Mouse (Mus musculus) limb, embryonic 10.5 days (tissue): Measurements from ENCODE around the gene Marveld3. TPM values are rescaled to one million over a fixed set of nuclear protein-coding genes. Genes with fewer than 3 reads are reported as not detected.

Experiments
- DNase-seq: peaks from one replicate; pipeline ENCODE4 v3.0.0-alpha.2; 2017; ENCODE audit warnings: low spot score
- H3K27ac ChIP-seq: fragments of 300-500 bp; sonication (generic); 2 replicates; pipeline ENCODE4 v1.5.1; 2016; ENCODE audit warnings: mild to moderate bottlenecking
- H3K27me3 ChIP-seq: fragments of 300-500 bp; sonication (generic); 2 replicates; pipeline ENCODE4 v1.6.1; 2016; ENCODE audit warnings: low read depth, mild to moderate bottlenecking; ENCODE audit not compliant: poor library complexity, severe bottlenecking
- H3K36me3 ChIP-seq: fragments of 300-500 bp; sonication (generic); 2 replicates; pipeline ENCODE4 v1.6.1; 2016; ENCODE audit warnings: mild to moderate bottlenecking, moderate library complexity
- H3K4me1 ChIP-seq: fragments of 300-500 bp; sonication (generic); 2 replicates; pipeline ENCODE4 v1.6.1; 2016
- H3K4me3 ChIP-seq: fragments of 300-500 bp; sonication (generic); 2 replicates; pipeline ENCODE4 v1.5.1; 2016; ENCODE audit warnings: mild to moderate bottlenecking, moderate library complexity
- H3K9me3 ChIP-seq: fragments of 300-500 bp; sonication (generic); replicated peaks from 2 replicates; pipeline ENCODE4 v1.6.1; 2016; ENCODE audit warnings: mild to moderate bottlenecking
- WGBS: fragments of 180-500 bp; shearing (Covaris S2); methylation state at CpG from one replicate; pipeline ENCODE4 v1.1.7; 2016; 5-methylcytosine and 5-hydroxymethylcytosine counted together
- polyA plus RNA-seq: library from polyadenylated mRNA; unstranded; fragments of >200 nt; fragmentation: Nextera tagmentation; extraction: Ambion mirVana; gene quantifications from 2 replicates; pipeline ENCODE4 v1.2.1, GENCODE M21; 2016

Marveld3 gene
- 0.39 and 0.89 TPM in 2 replicates for polyA plus RNA-seq

GRCm38 (mm10) chr8:109961693-109962367, at the start of gene Marveld3:
Gene Marveld3 (minus strand): TSS chr8:109962203.
- peak within 1 kb of the TSS; percentile 47 for H3K4me3 ChIP-seq
- H3K27ac ChIP-seq = no peak within 1 kb of the TSS
- H3K36me3 ChIP-seq = no peaks in the 10 kb centered on the region
- H3K27me3 ChIP-seq = peaks cover 72% of the 10 kb centered on the region
- H3K4me1 ChIP-seq = peaks cover 22% of the 10 kb centered on the region
- no peaks in the 10 kb centered on the region for H3K9me3 ChIP-seq
- DNase-seq = peak; percentile 78
- WGBS = 3% methylated on average over 61 of the region's 64 CpGs

GRCm38 (mm10) chr8:110010868-110011267, 48.9 kb upstream of the Marveld3 start:
- WGBS = 39% methylated on average over 5 of the region's 5 CpGs
- H3K4me1 ChIP-seq = peaks cover 7% of the 10 kb centered on the region; the same call in 1 of the 2 replicates
- peak; percentile 61 for DNase-seq
- H3K4me3 ChIP-seq = no peak overlapping the region
- H3K27ac ChIP-seq = no peak overlapping the region
- H3K27me3 ChIP-seq = no peaks in the 10 kb centered on the region
- no peaks in the 10 kb centered on the region for H3K36me3 ChIP-seq
- H3K9me3 ChIP-seq = no peaks in the 10 kb centered on the region

DNA sequence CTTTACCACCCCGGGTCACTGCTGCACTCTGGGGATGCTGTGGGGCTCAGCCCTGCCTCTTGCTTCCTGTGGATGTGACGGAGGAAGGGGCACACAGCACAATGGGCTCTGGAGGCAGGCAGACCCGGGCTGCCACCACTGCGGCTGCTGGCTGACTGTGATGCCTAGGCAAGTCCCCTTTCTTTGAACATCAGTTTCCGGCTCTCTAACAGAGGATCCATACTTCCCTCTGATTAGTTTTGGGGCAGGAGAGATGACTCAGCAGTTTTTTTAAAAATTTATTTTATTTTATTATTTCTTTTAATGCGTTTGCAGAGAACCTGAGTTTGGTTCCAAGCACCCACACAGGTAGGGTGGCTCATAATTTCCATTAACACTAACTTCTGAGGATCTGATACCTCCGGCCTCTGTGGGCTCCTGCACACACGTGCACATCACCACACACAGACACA, 47.0 kb upstream of the Marveld3 start:
- no peak for DNase-seq
- Histone ChIP-seq H3K4me1 (peaks cover 7% of the 10 kb centered on the region; the same call in 1 of the 2 replicates), H3K4me3 (no peak overlapping the region), H3K27me3 (no peaks in the 10 kb centered on the region), H3K36me3 (no peaks in the 10 kb centered on the region), H3K9me3 (no peaks in the 10 kb centered on the region), H3K27ac (no peak overlapping the region)
- WGBS = 79% methylated on average over 8 of the region's 8 CpGs

GRCm38 (mm10) chr8:110008228-110008994, 46.4 kb upstream of the Marveld3 start:
- H3K4me3 ChIP-seq = no peak overlapping the region

GRCm38 (mm10) chr8:110006312-110007023, 44.5 kb upstream of the Marveld3 start:
- DNase-seq = no peak
- H3K36me3 ChIP-seq = no peaks in the 10 kb centered on the region
- H3K27me3 ChIP-seq = no peaks in the 10 kb centered on the region
- no peaks in the 10 kb centered on the region for H3K9me3 ChIP-seq
- no peak overlapping the region for H3K27ac ChIP-seq
- peaks cover 7% of the 10 kb centered on the region; the same call in 1 of the 2 replicates for H3K4me1 ChIP-seq
- WGBS = 70% methylated on average over 17 of the region's 17 CpGs
- H3K4me3 ChIP-seq = no peak overlapping the region

More at GRCm38 (mm10) chr8:110008228-110008994, 46.4 kb upstream of the Marveld3 start:
- DNase-seq = no peak
- Histone ChIP-seq H3K27ac (no peak overlapping the region), H3K27me3 (no peaks in the 10 kb centered on the region), H3K4me1 (peaks cover 7% of the 10 kb centered on the region; the same call in 1 of the 2 replicates), H3K9me3 (no peaks in the 10 kb centered on the region), H3K36me3 (no peaks in the 10 kb centered on the region)
- WGBS = 89% methylated on average over 26 of the region's 26 CpGs

DNA sequence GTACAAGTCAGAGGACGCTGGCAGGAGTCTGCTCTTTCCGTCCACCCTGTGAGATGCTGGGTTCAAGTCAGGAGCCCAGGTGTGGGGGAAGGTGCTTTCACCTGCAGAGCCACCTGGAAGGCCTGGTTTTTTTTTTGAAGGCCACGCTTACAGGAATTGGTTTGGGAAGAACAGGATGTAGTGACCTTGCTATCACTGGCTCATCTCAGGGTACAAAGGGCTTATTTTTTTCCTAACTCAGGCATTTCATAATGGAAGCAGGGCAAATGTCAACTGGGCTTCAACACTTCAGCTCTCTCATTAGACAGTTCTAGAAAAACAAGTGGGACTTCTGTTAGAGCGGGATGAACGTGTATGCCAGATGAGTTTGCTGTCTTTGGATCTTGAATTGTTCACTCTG, 42.3 kb upstream of the Marveld3 start:
- Histone ChIP-seq H3K4me3 (no peak overlapping the region), H3K9me3 (no peaks in the 10 kb centered on the region), H3K36me3 (no peaks in the 10 kb centered on the region), H3K4me1 (peaks cover 7% of the 10 kb centered on the region; the same call in 1 of the 2 replicates), H3K27ac (no peak overlapping the region), H3K27me3 (no peaks in the 10 kb centered on the region)
- DNase-seq = no peak
- 79% methylated on average over 5 of the region's 5 CpGs for WGBS

DNA sequence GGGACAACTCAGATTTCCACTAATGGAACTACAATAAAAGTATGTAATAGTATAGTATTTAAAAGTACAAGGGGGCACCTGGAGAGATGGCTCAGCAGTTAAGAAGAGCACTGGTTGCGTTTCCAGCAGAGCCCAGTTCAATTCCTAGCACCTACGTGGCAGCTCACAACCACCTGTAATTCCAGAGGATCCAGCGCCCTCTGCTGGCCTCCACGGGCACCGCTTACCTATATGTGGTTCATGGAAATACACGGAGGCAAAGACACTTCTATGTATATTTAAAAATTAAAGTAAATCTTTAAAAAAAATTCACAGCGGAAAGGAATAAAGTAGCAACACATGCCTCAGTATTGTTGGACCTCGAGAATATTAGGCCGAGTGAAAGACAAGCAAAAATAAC, 41.0 kb upstream of the Marveld3 start:
- Histone ChIP-seq H3K9me3 (no peaks in the 10 kb centered on the region), H3K27me3 (no peaks in the 10 kb centered on the region), H3K36me3 (no peaks in the 10 kb centered on the region), H3K27ac (no peak overlapping the region), H3K4me3 (no peak overlapping the region), H3K4me1 (peaks cover 7% of the 10 kb centered on the region; the same call in 1 of the 2 replicates)
- peak; percentile 58 for DNase-seq
- 33% methylated on average over 9 of the region's 9 CpGs for WGBS

DNA sequence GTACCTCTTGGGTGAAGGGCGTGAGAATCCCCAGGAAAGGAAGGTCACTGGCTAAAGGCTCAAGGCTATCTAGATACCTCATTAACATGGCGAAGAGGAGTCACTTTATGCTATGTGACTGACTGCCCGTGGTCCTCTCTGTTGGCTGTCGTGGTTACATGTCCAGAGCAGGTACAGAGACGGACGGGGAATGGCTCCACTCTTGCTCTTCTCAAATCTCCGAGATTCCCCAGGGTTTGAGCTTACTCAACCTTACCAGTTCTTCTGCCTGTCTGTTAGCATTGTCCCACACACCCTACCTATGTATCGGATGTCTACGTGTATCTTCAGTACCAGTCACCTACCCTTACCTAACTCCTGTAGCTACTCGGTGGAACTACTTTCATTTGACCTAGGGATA, 38.0 kb upstream of the Marveld3 start:
- H3K4me3 ChIP-seq = no peak overlapping the region
- DNase-seq = no peak
- 87% methylated on average over 10 of the region's 10 CpGs for WGBS
- no peaks in the 10 kb centered on the region for H3K4me1 ChIP-seq
- no peaks in the 10 kb centered on the region for H3K27me3 ChIP-seq
- no peak overlapping the region for H3K27ac ChIP-seq
- H3K9me3 ChIP-seq = no peaks in the 10 kb centered on the region
- no peaks in the 10 kb centered on the region for H3K36me3 ChIP-seq

DNA sequence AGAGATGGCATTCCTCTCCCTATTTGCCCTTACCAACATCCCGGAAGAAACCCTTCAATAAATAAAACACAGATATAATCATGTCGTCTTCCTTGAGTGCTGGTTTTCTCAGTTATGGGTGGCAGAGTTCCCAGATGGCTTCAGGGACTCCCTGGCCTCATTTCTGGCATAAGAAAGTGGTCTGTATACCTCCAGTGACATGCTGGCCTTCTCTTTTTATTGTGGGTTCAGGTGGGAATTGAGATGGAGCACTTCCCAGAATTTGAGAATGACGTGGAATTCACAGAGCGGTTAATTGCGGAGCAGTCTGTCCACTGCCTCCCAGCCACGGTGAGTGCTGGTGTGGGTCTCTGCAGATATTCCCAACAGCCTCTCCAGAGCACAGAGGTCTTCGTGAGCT, 36.1 kb upstream of the Marveld3 start:
- WGBS = 82% methylated on average over 7 of the region's 7 CpGs
- no peak overlapping the region for H3K4me3 ChIP-seq

DNA sequence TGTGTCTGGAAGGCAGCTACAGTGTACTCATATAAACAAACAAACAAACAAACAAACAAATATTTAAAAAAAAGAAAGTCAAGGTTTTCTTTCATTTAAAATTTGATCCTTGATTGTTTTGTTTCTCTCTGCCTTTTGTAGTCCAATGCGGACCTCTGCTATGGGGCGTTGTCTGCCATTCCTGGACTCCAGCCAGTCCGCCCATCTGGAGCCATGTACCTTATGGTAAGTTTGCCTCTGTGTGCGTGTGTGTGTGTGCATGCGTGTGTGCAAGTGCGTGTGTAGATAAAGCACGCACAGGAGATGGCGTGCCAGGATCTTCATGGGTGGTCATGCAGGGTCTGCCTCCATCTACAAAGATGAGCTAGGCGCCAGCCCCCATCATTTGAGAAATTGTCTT, 35.4 kb upstream of the Marveld3 start:
- no peaks in the 10 kb centered on the region for H3K27me3 ChIP-seq
- H3K36me3 ChIP-seq = no peaks in the 10 kb centered on the region
- no peak for DNase-seq
- H3K27ac ChIP-seq = no peak overlapping the region
- no peaks in the 10 kb centered on the region for H3K4me1 ChIP-seq
- H3K4me3 ChIP-seq = no peak overlapping the region
- 92% methylated on average over 9 of the region's 9 CpGs for WGBS
- H3K9me3 ChIP-seq = no peaks in the 10 kb centered on the region

More for the DNA sequence above, 36.1 kb upstream of the Marveld3 start:
- Histone ChIP-seq H3K9me3 (no peaks in the 10 kb centered on the region), H3K4me1 (no peaks in the 10 kb centered on the region), H3K27ac (no peak overlapping the region), H3K36me3 (no peaks in the 10 kb centered on the region), H3K27me3 (no peaks in the 10 kb centered on the region)
- DNase-seq = no peak

DNA sequence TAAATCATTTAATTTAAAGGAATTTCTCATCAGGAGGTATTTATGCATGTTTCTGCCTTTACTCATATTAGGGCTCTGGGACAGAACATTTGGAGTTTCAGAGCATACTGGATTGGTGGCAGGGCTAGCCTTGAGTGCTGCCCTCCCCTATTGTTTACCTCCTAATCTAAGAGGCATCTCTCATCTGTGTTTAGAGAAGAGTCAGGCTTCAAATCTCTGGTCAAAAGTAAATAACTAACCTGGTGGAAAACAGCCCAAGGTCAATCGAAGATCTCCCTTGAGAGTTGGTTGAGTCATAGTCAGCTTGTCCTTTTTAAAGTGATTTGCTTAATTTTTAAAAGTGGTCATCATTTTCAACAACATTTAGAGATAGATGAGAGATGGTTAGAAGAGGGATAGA, 30.9 kb upstream of the Marveld3 start:
- no peak overlapping the region for H3K27ac ChIP-seq
- no peaks in the 10 kb centered on the region for H3K27me3 ChIP-seq
- no peak overlapping the region for H3K4me3 ChIP-seq
- no peaks in the 10 kb centered on the region for H3K9me3 ChIP-seq
- no peaks in the 10 kb centered on the region for H3K36me3 ChIP-seq
- DNase-seq = no peak
- H3K4me1 ChIP-seq = no peaks in the 10 kb centered on the region
- 87% methylated on average over 1 of the region's 1 CpGs for WGBS

DNA sequence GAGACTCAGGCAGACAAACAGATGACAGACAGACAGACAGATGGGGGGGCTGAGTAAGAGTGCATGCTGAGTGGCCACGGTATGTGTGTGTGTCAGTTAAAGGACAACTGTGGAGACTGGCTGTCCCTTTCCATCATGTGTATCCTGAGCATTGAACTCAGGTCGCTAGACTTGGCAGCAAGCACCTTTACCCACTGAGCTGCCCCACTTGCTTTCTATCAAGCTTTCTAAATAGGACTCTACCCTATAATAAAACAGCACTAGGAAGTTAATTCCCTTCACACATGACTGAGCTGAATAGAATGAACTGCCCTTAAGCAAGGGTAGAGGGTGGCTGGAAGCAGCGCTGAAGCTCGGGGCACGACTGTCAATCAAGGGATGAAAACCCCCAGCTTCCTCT, 30.2 kb upstream of the Marveld3 start:
- H3K27ac ChIP-seq = no peak overlapping the region
- no peaks in the 10 kb centered on the region for H3K36me3 ChIP-seq
- no peak for DNase-seq
- no peaks in the 10 kb centered on the region for H3K4me1 ChIP-seq
- no peak overlapping the region for H3K4me3 ChIP-seq
- H3K9me3 ChIP-seq = no peaks in the 10 kb centered on the region
- 87% methylated on average over 5 of the region's 5 CpGs for WGBS
- no peaks in the 10 kb centered on the region for H3K27me3 ChIP-seq

GRCm38 (mm10) chr8:109990224-109990623, 28.2 kb upstream of the Marveld3 start, which contains the start of gene Tat:
Gene Tat (plus strand): TSS chr8:109990437.
- Histone ChIP-seq H3K4me3 (no peak within 1 kb of the TSS), H3K27me3 (no peaks in the 10 kb centered on the region), H3K9me3 (no peaks in the 10 kb centered on the region), H3K27ac (no peak within 1 kb of the TSS), H3K36me3 (no peaks in the 10 kb centered on the region), H3K4me1 (no peaks in the 10 kb centered on the region)
- DNase-seq = no peak
- WGBS = 82% methylated on average over 8 of the region's 8 CpGs
